Mouse (Mus musculus) C2C12 (cell line): ENCODE measurements at regions not wholly inside any gene's neighbourhood (a gene's known extent, or its start where the extent isn't known, plus 50 kb on each side); places are given as distances from the start of the nearest gene placed in this dataset.

Experiments used
- H3K27me3 ChIP-seq: one replicate; pipeline ENCODE4 v1.6.1; 2011; ENCODE audit not compliant: control insufficient read depth, insufficient read depth, insufficient read length
- H3K36me3 ChIP-seq: one replicate; pipeline ENCODE4 v1.6.1; 2011; ENCODE audit not compliant: control insufficient read depth, insufficient read depth
- H3K4me3 ChIP-seq: one replicate; pipeline ENCODE4 v1.5.1; 2011; ENCODE audit warnings: mild to moderate bottlenecking, control low read depth; ENCODE audit not compliant: poor library complexity, insufficient read depth, severe bottlenecking
- H3K79me2 ChIP-seq: one replicate; pipeline ENCODE4 v1.6.1; 2011; ENCODE audit not compliant: control insufficient read depth, insufficient read depth
- H3K79me3 ChIP-seq: one replicate; pipeline ENCODE4 v1.6.1; 2011; ENCODE audit warnings: low read depth, control low read depth
- H3ac ChIP-seq: one replicate; pipeline ENCODE3; 2011; ENCODE audit warnings: low read depth; ENCODE audit not compliant: control insufficient read depth, insufficient read length
- CEBPB ChIP-seq: IDR thresholded peaks from one replicate; pipeline ENCODE4 v1.6.1; 2011; ENCODE audit warnings: low read depth, mild to moderate bottlenecking, control low read depth, moderate library complexity
- CTCF ChIP-seq: IDR thresholded peaks from one replicate; pipeline ENCODE4 v1.5.1; 2011; ENCODE audit not compliant: control insufficient read depth, insufficient read depth, insufficient read length
- FOSL1 ChIP-seq: IDR thresholded peaks from one replicate; pipeline ENCODE4 v1.8.0; 2011; ENCODE audit warnings: mild to moderate bottlenecking, low read length; ENCODE audit not compliant: poor library complexity, insufficient read depth, severe bottlenecking
- MAX ChIP-seq: IDR thresholded peaks from one replicate; pipeline ENCODE4 v1.6.1; 2011; ENCODE audit warnings: mild to moderate bottlenecking, control low read depth
- MYOD1 ChIP-seq: IDR thresholded peaks from one replicate; pipeline ENCODE4 v1.6.1; 2011; ENCODE audit warnings: low read depth; ENCODE audit not compliant: control insufficient read depth, insufficient read length
- MYOG ChIP-seq: IDR thresholded peaks from one replicate; pipeline ENCODE4 v1.6.1; 2011; ENCODE audit not compliant: control insufficient read depth, insufficient read length; ENCODE audit errors: extremely low read depth
- USF1 ChIP-seq: IDR thresholded peaks from one replicate; pipeline ENCODE4 v1.6.1; 2011; ENCODE audit warnings: low read depth, mild to moderate bottlenecking, control low read depth, moderate library complexity

- H3ac ChIP-seq = no peak overlapping the region
Measured at GRCm38 (mm10) chr10:117543995-117544679, 85.2 kb upstream of the Cpm start.

GRCm38 (mm10) chr10:117543696-117543950 is 85.7 kb upstream of the Cpm start:
- Histone ChIP-seq H3K4me3 (no peak overlapping the region), H3ac (no peak overlapping the region), H3K27me3 (no peaks in the 10 kb centered on the region), H3K79me3 (no peaks in the 10 kb centered on the region), H3K36me3 (no peaks in the 10 kb centered on the region), H3K79me2 (no peaks in the 10 kb centered on the region)
- TF ChIP-seq USF1 = no peak
- TF ChIP-seq CTCF = no peak
- no peak for TF ChIP-seq MYOG
- TF ChIP-seq MAX = no peak
- TF ChIP-seq MYOD1 = no peak
- TF ChIP-seq CEBPB = no peak
- no peak for TF ChIP-seq FOSL1

More at GRCm38 (mm10) chr10:117543995-117544679, 85.2 kb upstream of the Cpm start:
- TF ChIP-seq CTCF = no peak
- no peak for TF ChIP-seq CEBPB
- no peak for TF ChIP-seq FOSL1
- TF ChIP-seq USF1 = no peak
- TF ChIP-seq MAX = no peak
- no peak for TF ChIP-seq MYOG
- TF ChIP-seq MYOD1 = no peak
- H3K79me3 ChIP-seq = no peaks in the 10 kb centered on the region
- no peak overlapping the region for H3K4me3 ChIP-seq
- H3K27me3 ChIP-seq = no peaks in the 10 kb centered on the region
- no peaks in the 10 kb centered on the region for H3K36me3 ChIP-seq
- H3K79me2 ChIP-seq = no peaks in the 10 kb centered on the region

GRCm38 (mm10) chr10:117542886-117543695 is 86.2 kb upstream of the Cpm start:
- no peaks in the 10 kb centered on the region for H3K79me3 ChIP-seq
- no peaks in the 10 kb centered on the region for H3K36me3 ChIP-seq
- no peak overlapping the region for H3K4me3 ChIP-seq
- TF ChIP-seq USF1 (no peak), MYOD1 (no peak), MYOG (no peak), MAX (no peak), CTCF (no peak), CEBPB (no peak), FOSL1 (no peak)
- H3ac ChIP-seq = no peak overlapping the region
- H3K79me2 ChIP-seq = no peaks in the 10 kb centered on the region
- H3K27me3 ChIP-seq = no peaks in the 10 kb centered on the region

- no peak overlapping the region for H3K4me3 ChIP-seq
- H3K36me3 ChIP-seq = no peaks in the 10 kb centered on the region
- no peaks in the 10 kb centered on the region for H3K79me2 ChIP-seq
- H3K27me3 ChIP-seq = no peaks in the 10 kb centered on the region
- TF ChIP-seq MAX (no peak), MYOD1 (no peak), USF1 (no peak), CTCF (no peak), CEBPB (no peak), FOSL1 (no peak), MYOG (no peak)
- no peak overlapping the region for H3ac ChIP-seq
- no peaks in the 10 kb centered on the region for H3K79me3 ChIP-seq
Measured at GRCm38 (mm10) chr10:117542351-117542750, 86.9 kb upstream of the Cpm start.

- Histone ChIP-seq H3K4me3 (no peak overlapping the region), H3K27me3 (no peaks in the 10 kb centered on the region), H3ac (no peak overlapping the region), H3K36me3 (no peaks in the 10 kb centered on the region), H3K79me3 (no peaks in the 10 kb centered on the region), H3K79me2 (no peaks in the 10 kb centered on the region)
- TF ChIP-seq MYOD1 = no peak
- TF ChIP-seq CTCF = no peak
- no peak for TF ChIP-seq MYOG
- TF ChIP-seq MAX = no peak
- TF ChIP-seq CEBPB = no peak
- TF ChIP-seq FOSL1 = no peak
- no peak for TF ChIP-seq USF1
Measured at GRCm38 (mm10) chr10:117541487-117541886, 87.8 kb upstream of the Cpm start.
